Mouse (Mus musculus) hindbrain, embryonic 11.5 days (tissue): ENCODE results near the gene Rhob. TPM values are rescaled to one million over a fixed set of nuclear protein-coding genes. Genes with fewer than 3 reads are reported as not detected.
A peak's percentile ranks its signal among the peaks of the same experiment; 100 is the strongest.

Experiments used
- ATAC-seq: fragments of 200-750 bp; cut with Nextera tagmentation; 2 replicates; pipeline ENCODE4 v1.8.0; 2017; ENCODE audit warnings: mild to moderate bottlenecking, moderate TSS enrichment, moderate library complexity; ENCODE audit not compliant: low FRiP score
- DNase-seq: peaks from one replicate; pipeline ENCODE4 v3.0.0-alpha.2; 2015; ENCODE audit warnings: low spot score
- H3K27ac ChIP-seq: fragments of 300-500 bp; sonication (generic); 2 replicates; pipeline ENCODE4 v1.5.1; 2014; ENCODE audit warnings: mild to moderate bottlenecking, low read depth, low read length
- H3K27me3 ChIP-seq: fragments of 300-500 bp; sonication (generic); 2 replicates; pipeline ENCODE4 v1.6.1; 2014; ENCODE audit warnings: mild to moderate bottlenecking, low read length, moderate library complexity, mixed read lengths; ENCODE audit not compliant: control insufficient read depth, insufficient read depth
- H3K36me3 ChIP-seq: fragments of 300-500 bp; sonication (generic); 2 replicates; pipeline ENCODE4 v1.6.1; 2014; ENCODE audit warnings: mild to moderate bottlenecking, low read length, moderate library complexity, mixed read lengths; ENCODE audit not compliant: control insufficient read depth, insufficient read depth
- H3K4me1 ChIP-seq: fragments of 300-500 bp; sonication (generic); replicated peaks from 2 replicates; pipeline ENCODE4 v1.6.1; 2014; ENCODE audit warnings: low read length, mixed read lengths; ENCODE audit not compliant: control insufficient read depth, insufficient read depth
- H3K4me2 ChIP-seq: fragments of 300-500 bp; sonication (generic); replicated peaks from 2 replicates; pipeline ENCODE4 v1.6.1; 2014; ENCODE audit warnings: mild to moderate bottlenecking, low read depth, low read length
- H3K4me3 ChIP-seq: fragments of 300-500 bp; sonication (generic); 2 replicates; pipeline ENCODE4 v1.5.1; 2014; ENCODE audit warnings: low read depth, low read length
- H3K9ac ChIP-seq: fragments of 300-500 bp; sonication (generic); 2 replicates; pipeline ENCODE4 v1.6.1; 2014; ENCODE audit warnings: low read depth, low read length
- H3K9me3 ChIP-seq: fragments of 300-500 bp; sonication (generic); 2 replicates; pipeline ENCODE4 v1.6.1; 2016; ENCODE audit warnings: low read length; ENCODE audit not compliant: control insufficient read depth
- WGBS: fragments of 180-500 bp; shearing (Covaris S2); extraction: QIAGEN DNeasy Blood & Tissue Kit; methylation state at CpG from one replicate; pipeline ENCODE4 v1.1.7; 2014; 5-methylcytosine and 5-hydroxymethylcytosine counted together
- polyA plus RNA-seq: library from polyadenylated mRNA; unstranded; fragments of >200 nt; fragmentation: Nextera tagmentation; extraction: Ambion mirVana; gene quantifications from 2 replicates; pipeline ENCODE4 v1.2.1, GENCODE M21; 2014

Rhob gene
- polyA plus RNA-seq, 1 experiment from 2014 or later = 64.4 TPM

DNA sequence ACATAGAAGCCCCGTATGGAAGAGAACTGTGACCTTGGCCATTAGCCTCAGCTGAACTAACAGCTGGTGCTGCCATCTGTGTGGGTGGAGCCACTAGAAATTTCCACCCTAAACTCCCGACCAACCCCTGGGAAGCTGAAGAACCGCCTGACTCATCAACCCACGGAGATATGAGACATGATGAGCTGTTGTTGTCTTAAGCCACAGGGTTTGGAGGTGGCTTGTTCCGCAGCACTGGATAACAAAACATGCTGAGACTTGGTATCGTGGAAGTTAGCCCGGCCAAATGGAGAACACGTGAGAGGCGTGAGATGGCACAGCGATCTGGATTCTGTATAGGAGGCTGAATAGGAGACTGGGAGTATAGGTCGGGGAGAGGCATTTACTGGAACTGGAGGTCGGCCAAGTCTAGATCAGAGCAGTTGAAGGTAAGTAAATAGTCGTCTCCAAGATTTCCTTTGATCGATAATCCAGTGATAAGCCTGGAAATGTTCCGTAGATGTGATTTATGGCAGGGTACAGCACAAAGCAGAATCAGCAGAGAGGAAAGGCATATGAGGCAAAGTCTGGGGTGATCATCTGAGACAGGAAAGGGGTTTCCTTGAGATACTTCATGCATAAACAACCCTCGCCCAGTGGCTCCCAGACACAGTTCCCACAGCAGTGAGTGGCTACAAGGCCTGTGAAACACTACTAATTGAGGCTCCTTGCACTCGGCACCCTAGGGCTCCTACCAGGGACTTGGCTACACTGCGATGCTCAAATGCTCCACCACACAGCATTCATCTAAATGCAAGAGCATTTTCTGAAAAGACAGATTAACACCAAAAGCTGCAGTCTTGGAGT lies 11.5 kb upstream of the Rhob start:
- no peak overlapping the region for H3K4me2 ChIP-seq
- no peak overlapping the region for H3K9ac ChIP-seq
- H3K9me3 ChIP-seq = no peaks in the 10 kb centered on the region
- H3K27me3 ChIP-seq = no peaks in the 10 kb centered on the region
- DNase-seq (peak; percentile 23), ATAC-seq (no peak)
- H3K4me1 ChIP-seq = no peaks in the 10 kb centered on the region
- H3K27ac ChIP-seq = no peak overlapping the region
- 78% methylated on average over 18 of the region's 18 CpGs for WGBS
- H3K36me3 ChIP-seq = no peaks in the 10 kb centered on the region
- no peak overlapping the region for H3K4me3 ChIP-seq

DNA sequence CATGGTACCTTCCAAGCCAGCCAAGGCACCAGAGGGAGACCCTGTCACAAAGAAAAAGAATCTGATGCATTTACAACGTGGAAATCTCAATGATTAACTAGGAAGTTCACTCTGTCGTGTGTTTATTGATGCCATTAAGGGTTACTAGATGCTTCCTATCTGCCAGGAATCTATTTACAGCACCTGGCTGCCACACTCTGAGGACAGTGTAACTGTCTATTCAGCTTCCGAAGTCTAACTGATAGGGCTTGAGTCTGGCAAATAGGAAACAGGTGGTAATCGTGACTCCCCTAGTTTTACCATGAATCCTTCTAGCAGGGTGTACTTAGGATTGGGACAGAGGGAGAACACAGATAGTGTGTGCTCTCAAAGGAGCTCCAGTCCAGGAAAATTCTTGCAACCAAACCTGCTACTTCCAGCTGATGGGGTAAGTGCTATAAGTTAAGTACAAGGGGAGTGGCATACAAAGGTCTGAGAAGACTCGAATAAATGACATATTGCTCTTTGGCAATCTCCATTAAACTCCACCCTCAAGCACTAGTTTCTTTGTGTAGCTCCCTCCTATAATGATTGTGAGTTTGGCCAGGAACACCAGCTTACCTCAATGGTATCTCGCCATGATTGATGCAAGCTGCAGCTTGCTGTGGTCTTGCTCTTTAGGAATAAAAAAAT lies 10.6 kb upstream of the Rhob start:
- H3K36me3 ChIP-seq = no peaks in the 10 kb centered on the region
- H3K9me3 ChIP-seq = no peaks in the 10 kb centered on the region
- no peak overlapping the region for H3K4me2 ChIP-seq
- no peak overlapping the region for H3K9ac ChIP-seq
- DNase-seq (no peak), ATAC-seq (no peak)
- no peak overlapping the region for H3K4me3 ChIP-seq
- no peaks in the 10 kb centered on the region for H3K4me1 ChIP-seq
- no peak overlapping the region for H3K27ac ChIP-seq
- WGBS = 76% methylated on average over 6 of the region's 6 CpGs
- no peaks in the 10 kb centered on the region for H3K27me3 ChIP-seq

DNA sequence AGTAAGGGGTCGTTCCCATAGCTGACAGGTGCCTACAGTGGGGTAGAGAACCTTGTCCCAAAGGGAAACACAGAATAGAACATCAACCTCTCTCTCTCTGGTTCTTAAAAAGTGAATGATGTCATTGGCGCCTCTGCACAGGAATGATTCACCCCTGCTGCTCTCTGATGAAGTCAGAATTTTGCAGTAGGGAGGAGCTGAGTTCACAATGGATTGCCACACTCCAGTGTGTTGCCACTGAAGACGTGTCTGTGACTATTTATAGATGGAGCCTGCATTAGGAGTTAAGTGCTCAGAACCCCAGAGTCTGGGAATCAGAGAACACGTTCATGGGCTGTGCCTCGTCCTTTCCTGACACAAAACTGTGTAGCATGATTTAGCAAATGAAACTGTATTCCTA lies 9.9 kb upstream of the Rhob start:
- no peak overlapping the region for H3K4me3 ChIP-seq
- H3K27ac ChIP-seq = no peak overlapping the region
- H3K4me1 ChIP-seq = no peaks in the 10 kb centered on the region
- H3K27me3 ChIP-seq = no peaks in the 10 kb centered on the region
- no peak overlapping the region for H3K9ac ChIP-seq
- ATAC-seq = no peak
- no peaks in the 10 kb centered on the region for H3K9me3 ChIP-seq
- H3K4me2 ChIP-seq = no peak overlapping the region
- no peaks in the 10 kb centered on the region for H3K36me3 ChIP-seq
- WGBS = 77% methylated on average over 5 of the region's 5 CpGs
- DNase-seq = no peak

DNA sequence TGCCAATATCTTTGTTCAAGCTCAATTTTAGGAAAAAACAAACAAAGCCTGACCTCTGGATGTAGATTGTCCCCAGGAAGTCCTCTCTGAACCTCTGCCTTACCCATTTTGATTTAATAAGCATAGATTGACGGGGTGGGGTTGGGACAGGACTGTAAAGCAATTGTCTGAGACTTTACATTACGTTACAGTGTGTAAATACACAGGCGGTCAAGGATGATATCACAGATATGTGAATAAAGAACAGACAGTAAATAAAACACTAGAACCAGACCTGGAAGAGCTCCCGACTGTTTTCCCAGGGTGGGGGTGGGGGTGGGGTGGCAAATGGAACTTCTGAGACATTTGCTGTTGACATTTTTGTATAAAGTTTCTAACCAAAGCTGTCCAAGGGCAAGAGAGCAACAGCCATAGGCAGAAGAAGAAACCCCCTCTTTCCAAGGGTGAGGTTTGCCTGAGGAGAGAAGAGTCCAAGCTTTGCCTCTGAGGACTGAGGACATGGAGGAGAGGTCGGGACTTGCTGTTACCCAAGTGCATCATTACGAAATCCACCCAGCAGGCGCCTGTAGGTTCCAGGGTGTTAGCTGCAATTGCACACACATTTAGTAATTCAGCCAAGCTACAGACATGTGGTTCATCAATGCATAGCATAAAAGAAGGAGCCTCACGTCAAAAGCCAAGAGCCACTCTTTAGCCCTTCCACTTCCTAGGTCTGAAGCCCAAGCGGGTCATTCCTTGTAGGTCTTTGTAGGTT lies 7.3 kb upstream of the Rhob start:
- H3K27me3 ChIP-seq = no peaks in the 10 kb centered on the region
- no peak overlapping the region for H3K27ac ChIP-seq
- H3K4me3 ChIP-seq = no peak overlapping the region
- H3K9me3 ChIP-seq = no peaks in the 10 kb centered on the region
- H3K4me2 ChIP-seq = no peak overlapping the region
- H3K4me1 ChIP-seq = no peaks in the 10 kb centered on the region
- no peak overlapping the region for H3K9ac ChIP-seq
- H3K36me3 ChIP-seq = no peaks in the 10 kb centered on the region
- 78% methylated on average over 9 of the region's 9 CpGs for WGBS
- ATAC-seq (no peak), DNase-seq (no peak)

DNA sequence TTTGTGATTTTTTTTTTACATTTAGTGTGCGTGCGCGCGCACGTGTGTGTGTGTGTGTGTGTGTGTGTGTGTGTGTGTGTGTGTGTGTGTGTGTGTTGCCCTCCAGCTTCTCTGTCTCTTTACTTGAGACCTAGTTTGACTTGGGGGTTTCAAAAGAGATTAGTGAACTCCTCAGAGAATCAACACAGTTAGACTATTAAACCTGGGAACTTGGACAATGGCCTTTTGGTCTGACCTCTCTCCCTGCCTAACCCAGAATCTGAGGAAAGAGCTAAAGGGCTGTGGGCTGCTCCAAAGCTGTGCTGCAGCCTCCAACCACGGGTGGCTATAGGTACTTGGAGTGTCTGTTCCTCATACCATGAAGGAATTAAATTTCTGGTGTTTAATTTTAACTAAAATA lies 4.3 kb upstream of the Rhob start:
- H3K4me1 ChIP-seq = 0 out of 2 replicates have a peak, but pooled peaks cover 4% of the 10 kb centered on the region

DNA sequence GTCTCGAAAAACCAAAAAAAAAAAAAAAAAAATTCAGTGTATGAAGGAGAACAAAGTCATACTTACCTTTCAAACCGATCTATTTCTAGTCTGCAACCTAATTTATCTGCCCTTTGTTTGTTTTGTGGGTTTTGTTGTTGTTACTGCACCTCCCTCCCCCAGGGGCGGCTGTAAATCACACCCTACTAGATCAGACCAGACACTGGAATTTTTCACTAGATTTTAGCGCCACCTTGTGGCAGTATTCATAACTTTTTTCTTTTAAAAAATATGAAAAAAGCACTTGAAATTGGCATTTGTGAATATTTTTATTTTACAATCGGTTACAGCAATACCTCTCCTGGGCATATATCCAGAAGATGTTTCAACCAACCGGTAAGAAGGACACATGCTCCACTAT lies 2.7 kb upstream of the Rhob start:
- H3K36me3 ChIP-seq = no peaks in the 10 kb centered on the region
- no peaks in the 10 kb centered on the region for H3K27me3 ChIP-seq
- 0 out of 2 replicates have a peak, but pooled peaks cover 4% of the 10 kb centered on the region for H3K4me1 ChIP-seq
- no peak overlapping the region for H3K27ac ChIP-seq
- no peak overlapping the region for H3K4me3 ChIP-seq
- no peak overlapping the region for H3K4me2 ChIP-seq
- no peak for ATAC-seq
- 14% methylated on average over 6 of the region's 6 CpGs for WGBS
- no peaks in the 10 kb centered on the region for H3K9me3 ChIP-seq
- peak; percentile 83 for DNase-seq
- no peak overlapping the region for H3K9ac ChIP-seq

More for the DNA sequence above, 4.3 kb upstream of the Rhob start:
- Histone ChIP-seq H3K9ac (no peak overlapping the region), H3K4me3 (no peak overlapping the region), H3K4me2 (no peak overlapping the region), H3K9me3 (no peaks in the 10 kb centered on the region), H3K27me3 (no peaks in the 10 kb centered on the region), H3K36me3 (no peaks in the 10 kb centered on the region), H3K27ac (no peak overlapping the region)
- ATAC-seq = no peak
- DNase-seq = no peak
- WGBS = 87% methylated on average over 6 of the region's 6 CpGs

DNA sequence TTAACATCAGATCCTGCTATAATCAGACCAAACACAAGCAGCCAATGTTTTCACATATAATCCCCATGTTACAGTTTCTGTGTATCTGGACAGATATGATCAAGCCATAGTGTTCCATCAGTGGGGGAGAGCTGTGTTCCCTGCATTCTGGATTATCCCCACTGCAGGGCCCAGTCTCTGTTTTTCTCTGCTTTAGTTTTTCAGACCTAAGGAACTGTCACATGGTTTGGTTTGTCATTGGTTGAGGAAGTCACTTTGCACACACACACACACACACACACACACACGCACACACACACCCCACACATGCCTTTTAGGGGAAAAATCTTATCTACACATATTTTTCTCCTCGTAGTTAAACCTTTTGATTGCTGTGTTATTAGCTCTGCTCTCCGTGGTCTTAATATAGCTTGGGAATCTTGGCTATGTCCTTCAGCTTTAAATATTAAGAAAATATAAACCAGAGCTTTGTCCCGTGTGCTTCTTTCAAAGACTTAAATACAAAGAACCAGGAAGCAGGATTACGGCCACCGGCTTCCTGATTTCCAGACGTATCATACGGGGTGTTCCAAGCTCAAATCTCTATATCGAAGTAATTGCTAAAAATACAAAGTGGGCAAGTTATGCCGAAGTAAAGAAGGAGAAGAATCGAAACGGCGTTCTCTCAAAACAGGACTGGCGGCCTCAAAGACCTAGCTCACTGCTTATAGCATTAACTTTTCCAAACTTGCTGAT lies 1.9 kb upstream of the Rhob start:
- H3K27ac ChIP-seq = no peak overlapping the region
- H3K4me3 ChIP-seq = no peak overlapping the region
- H3K4me1 ChIP-seq = peaks cover 4% of the 10 kb centered on the region; the same call in 1 of the 2 replicates
- H3K27me3 ChIP-seq = no peaks in the 10 kb centered on the region
- DNase-seq = no peak
- no peaks in the 10 kb centered on the region for H3K36me3 ChIP-seq
- no peak for ATAC-seq
- H3K9ac ChIP-seq = no peak overlapping the region
- WGBS = 93% methylated on average over 14 of the region's 14 CpGs
- no peak overlapping the region for H3K4me2 ChIP-seq
- H3K9me3 ChIP-seq = no peaks in the 10 kb centered on the region
